Mouse (Mus musculus) hindbrain, embryonic 11.5 days (tissue): ENCODE results near the gene Gm6526. TPM values are rescaled to one million over a fixed set of nuclear protein-coding genes. Genes with fewer than 3 reads are reported as not detected.

Source experiments
- polyA plus RNA-seq: library from polyadenylated mRNA; unstranded; fragments of >200 nt; fragmentation: Nextera tagmentation; extraction: Ambion mirVana; gene quantifications from 2 replicates; pipeline ENCODE4 v1.2.1, GENCODE M21; 2014

Gene Gm6526
- polyA plus RNA-seq, 1 experiment from 2014 or later = not detected

Other genes starting within 250 kb of the Gm6526 start
- gene Gm5799, start 204.3 kb upstream of the Gm6526 start, polyA plus RNA-seq = not detected in 2 replicates
- not detected in 2 replicates for gene Gm17654, start 168.7 kb upstream of the Gm6526 start, polyA plus RNA-seq
- not detected in 2 replicates for gene Gm10375, start 139.9 kb upstream of the Gm6526 start, polyA plus RNA-seq
- not detected in 2 replicates for gene Gm8165, start 70.7 kb upstream of the Gm6526 start, polyA plus RNA-seq
- 1.6 TPM in 2 replicates for gene Gm7324, start 50.0 kb upstream of the Gm6526 start, polyA plus RNA-seq
- not detected in 2 replicates for gene Gm16506, start 20.4 kb upstream of the Gm6526 start, polyA plus RNA-seq
- gene Gm8180, start 36.9 kb downstream of the Gm6526 start, polyA plus RNA-seq = not detected in 2 replicates
- gene Ear1, start 127.7 kb downstream of the Gm6526 start, polyA plus RNA-seq = not detected in 2 replicates
- gene Ear10, start 175.7 kb downstream of the Gm6526 start, polyA plus RNA-seq = not detected in 2 replicates
- 5.8 and 6.2 TPM in 2 replicates for gene Gm8113, start 177.5 kb downstream of the Gm6526 start, polyA plus RNA-seq
- gene Ang5, start 209.2 kb downstream of the Gm6526 start, polyA plus RNA-seq = not detected in 2 replicates